Mouse (Mus musculus) megakaryocyte, adult 5-6 weeks (primary cell): ENCODE measurements around the gene Mfrp. TPM values are rescaled to one million over a fixed set of nuclear protein-coding genes. Genes with fewer than 3 reads are reported as not detected.
A peak's percentile ranks its signal among the peaks of the same experiment; 100 is the strongest.
"Not testable (repeated sequence)": the region's sequence is repeated elsewhere in the genome, so short reads cannot be mapped to it uniquely, and the experiment has no call there.

Experiments used
- ATAC-seq: 2 replicates; pipeline ENCODE4 v1.8.0; 2016; ENCODE audit warnings: mild to moderate bottlenecking, inconsistent platforms; ENCODE audit not compliant: poor library complexity, severe bottlenecking
- total RNA-seq, 2 experiments: library from RNA; stranded (forward) in 1 of 2; stranded (reverse) in 1 of 2; fragments of 153-499, 151-499 nt in 1 of 2; fragments of 221-1000, 200-1000 nt in 1 of 2; gene quantifications; 2 replicates each; pipeline versions ENCODE4 v1.2.3 to v1.2.4; 2015 to 2017

Mfrp gene
- total RNA-seq, 2 experiments from 2014 or later: not detected

DNA sequence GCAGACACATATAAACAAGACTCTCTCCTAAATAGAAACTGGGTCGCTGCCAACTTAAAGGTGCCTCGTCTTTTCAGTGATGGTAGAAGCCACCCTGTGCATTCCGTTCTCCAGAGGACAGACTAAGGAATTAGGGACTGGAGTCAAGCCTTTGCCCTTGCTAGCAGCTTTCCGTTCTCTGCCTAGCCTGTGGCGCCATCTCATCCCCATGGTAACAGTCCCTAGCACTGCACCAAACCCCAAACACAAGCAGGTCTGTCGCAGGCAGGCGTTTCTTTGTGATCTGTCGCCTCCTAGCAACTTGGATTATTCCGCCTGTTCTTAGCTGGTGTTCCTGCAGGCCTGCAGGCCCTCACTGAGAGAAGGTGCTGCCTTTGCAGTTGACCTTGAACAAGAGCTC is 5.0 kb upstream of the Mfrp start:
- ATAC-seq: no peak

DNA sequence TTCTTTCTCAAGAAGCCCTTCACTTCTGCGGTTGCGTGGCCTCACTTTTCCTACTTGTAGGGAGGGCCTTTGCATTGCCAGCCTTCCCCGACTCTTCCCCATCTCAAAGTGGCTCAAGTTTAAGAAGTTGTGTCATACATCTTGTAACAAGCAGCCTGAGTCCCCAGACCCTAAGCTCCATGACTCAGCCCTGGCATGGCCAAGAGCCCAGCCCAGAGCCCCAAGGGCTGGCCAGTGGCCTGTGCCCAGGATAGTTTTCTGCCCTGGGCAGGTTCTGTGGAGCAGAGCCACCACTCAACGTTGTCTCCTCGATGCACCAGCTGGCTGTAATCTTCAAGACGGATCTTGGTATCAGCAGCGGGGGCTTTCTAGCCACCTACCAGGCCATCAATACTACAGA is 3.4 kb downstream of the Mfrp start:
- peak; percentile 47 for ATAC-seq

DNA sequence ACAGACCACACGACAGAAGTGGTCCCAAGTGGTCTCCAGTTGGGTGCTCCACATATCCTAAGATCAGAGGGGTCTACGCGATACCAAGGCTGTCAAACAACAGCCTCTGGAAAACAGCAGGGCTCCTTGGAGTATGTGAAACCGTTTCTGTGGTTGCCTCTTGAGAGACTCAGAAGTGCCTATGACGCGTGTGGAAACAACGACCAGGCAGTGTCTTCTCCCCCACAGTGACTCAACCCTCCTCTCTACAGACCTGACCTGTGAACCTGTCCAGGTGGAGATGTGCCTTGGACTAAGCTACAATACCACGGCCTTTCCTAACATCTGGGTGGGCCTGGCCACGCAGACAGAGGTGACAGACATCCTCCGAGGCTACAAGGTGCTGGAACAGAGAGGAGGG is 4.3 kb downstream of the Mfrp start:
- peak; percentile 28; the same call in 1 of the 2 replicates for ATAC-seq

DNA sequence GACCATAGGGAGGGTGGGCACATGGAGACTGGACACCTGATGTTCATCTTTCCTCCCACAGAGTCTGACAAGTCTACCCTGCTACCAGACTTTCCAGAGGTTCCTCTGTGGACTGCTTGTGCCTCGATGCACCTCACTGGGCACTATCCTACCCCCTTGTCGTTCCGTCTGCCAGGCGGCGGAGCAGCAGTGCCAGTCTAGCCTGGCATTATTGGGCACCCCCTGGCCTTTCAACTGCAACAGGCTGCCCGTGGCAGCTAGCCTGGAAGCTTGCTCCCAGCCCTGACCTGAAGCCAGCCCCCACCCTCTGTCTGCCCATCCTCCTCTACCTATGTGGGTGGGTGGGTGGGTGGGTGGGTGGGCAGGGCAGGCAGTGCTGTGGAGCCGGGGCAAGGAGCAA is 4.7 kb downstream of the Mfrp start:
- ATAC-seq: no peak

DNA sequence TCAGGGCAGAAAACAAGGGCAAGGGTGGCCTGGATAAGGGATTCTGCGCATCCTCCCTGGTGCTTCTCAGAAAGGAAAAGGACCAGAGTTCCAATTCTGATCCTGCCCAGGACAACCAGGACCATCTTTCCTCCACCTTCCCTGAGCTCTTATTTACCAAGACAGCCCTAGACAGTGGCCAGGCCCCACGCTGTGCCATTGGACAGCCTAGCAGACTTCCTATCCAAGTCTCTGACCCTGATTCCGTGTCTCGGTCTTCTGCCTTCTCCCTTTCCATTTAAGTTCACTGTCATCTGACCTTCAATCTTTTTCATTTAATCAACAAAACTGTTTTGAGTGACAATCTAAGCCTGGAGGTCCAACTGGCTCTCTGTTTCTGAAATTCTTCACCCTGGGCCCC is 5.1 kb downstream of the Mfrp start:
- no peak for ATAC-seq

DNA sequence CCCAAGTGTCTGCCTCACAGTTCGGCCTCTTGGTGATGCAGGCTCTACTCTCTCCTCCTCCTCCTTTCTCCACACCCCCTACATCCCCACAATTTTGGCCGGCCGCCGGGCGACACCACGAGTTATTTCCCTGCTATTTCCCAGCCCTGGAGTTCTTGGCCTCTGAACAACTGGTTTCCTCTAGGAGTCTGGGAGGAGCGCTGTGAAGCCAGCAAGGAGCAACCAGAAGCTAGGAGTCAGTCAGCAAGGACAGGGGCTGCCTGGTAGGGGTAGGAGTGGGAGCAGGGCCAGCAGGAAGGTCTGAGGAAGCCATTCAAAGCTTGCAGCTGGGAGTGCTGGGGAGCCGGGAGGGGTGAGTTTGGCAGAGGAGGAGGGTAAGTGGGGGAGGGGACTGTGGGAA is 5.6 kb downstream of the Mfrp start, which contains the start of gene C1qtnf5:
TSS of gene C1qtnf5 (plus strand) at position 136 of the 400 bp plus-strand sequence.
- ATAC-seq: no peak

DNA sequence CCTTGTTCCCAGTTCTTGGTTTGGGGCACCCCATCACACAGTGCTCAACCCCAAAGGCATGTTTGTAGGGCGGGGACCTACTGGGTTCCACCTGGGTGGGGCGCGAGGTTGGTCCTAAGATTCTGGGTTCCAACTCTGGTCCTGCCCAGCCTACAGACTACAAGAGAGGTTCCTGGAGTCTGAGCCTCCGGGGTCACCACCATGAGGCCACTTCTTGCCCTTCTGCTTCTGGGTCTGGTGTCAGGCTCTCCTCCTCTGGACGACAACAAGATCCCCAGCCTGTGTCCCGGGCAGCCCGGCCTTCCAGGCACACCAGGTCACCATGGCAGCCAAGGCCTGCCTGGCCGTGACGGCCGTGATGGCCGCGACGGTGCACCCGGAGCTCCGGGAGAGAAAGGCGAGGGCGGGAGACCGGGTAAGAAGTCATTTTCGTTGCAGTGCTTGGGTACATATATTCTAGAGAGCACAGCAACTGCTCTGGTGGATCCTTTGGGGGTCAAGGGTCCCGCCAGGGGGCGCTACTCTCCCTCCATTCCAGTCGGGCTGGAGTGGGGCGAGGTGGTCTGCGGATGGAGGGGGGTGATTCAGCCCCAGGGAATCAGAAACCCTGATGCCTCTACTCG is 6.1 kb downstream of the Mfrp start:
- ATAC-seq: no peak

DNA sequence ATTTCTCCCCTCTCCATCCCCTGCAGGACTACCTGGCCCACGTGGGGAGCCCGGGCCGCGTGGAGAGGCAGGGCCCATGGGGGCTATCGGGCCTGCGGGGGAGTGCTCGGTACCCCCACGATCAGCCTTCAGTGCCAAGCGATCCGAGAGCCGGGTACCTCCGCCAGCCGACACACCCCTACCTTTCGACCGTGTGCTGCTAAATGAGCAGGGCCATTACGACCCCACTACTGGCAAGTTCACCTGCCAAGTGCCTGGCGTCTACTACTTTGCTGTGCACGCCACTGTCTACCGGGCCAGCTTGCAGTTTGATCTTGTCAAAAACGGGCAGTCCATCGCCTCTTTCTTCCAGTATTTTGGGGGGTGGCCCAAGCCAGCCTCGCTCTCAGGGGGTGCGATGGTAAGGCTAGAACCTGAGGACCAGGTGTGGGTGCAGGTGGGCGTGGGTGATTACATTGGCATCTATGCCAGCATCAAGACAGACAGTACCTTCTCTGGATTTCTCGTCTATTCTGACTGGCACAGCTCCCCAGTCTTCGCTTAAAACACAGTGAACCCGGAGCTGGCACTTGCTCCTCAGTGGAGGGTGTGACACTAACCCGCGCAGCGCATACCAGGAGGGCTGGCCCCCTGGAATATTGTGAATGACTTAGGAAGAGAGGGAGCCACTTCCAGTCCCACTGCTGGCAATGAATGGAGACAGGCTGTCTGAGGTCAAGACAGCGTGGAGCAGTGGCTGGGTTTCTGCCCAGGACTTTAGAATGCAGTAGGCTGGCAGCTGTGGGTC is 6.9 kb downstream of the Mfrp start:
- no peak for ATAC-seq

DNA sequence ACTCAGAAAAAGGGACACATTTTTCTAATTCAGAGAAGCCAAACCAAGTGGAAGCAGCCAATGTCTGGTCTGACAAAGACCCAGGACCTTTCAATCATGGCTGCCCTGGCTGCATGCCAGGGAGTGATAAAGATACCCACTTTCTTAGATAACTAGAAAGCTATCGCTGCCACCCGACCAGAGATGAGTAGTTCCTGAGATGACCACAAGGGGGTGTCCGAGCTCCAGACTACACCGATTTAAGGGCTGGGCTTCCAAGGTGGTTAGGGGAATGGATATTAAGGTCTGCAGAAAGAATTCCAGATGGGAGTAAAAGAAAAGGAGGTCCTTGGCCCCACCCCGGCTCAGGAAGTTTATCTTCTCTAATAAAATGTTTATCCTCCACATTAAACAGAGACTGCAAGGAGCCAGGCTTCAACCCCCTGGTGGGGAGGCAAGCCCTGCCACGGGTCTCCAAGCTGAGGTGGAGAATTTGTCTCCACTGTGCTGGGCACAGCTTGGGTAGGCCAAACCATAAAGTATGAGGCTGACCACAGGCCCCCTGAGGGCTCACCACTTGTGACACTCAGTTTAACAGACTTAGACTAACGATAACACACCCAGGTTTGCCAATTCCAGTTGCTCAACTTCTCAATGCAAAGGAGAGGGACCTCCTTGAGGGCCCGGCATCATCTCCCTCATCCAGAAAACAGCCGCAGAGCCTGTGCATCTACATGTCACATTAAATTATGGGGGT is 8.0 kb downstream of the Mfrp start:
- no peak for ATAC-seq

DNA sequence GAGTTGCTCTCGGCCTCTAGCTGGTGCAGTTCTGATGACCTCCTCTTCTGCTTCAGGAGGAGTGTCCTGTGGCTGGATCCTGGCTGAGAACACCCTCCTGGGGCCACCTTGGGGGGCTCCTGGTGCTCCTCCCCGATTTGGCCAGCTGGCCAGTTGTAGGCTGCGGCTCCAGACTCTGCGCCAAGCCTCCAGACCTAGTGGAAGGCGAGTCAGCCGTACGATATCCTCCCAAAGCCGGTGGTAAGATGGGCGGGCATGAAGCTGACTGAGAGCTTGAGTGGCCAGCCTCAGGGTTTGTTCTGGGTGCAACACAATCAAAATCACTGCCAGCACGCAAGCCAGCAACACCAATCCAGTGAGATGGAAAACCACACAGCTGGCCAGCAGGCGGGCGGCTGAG is 10.4 kb downstream of the Mfrp start:
- not testable (repeated sequence) for ATAC-seq

DNA sequence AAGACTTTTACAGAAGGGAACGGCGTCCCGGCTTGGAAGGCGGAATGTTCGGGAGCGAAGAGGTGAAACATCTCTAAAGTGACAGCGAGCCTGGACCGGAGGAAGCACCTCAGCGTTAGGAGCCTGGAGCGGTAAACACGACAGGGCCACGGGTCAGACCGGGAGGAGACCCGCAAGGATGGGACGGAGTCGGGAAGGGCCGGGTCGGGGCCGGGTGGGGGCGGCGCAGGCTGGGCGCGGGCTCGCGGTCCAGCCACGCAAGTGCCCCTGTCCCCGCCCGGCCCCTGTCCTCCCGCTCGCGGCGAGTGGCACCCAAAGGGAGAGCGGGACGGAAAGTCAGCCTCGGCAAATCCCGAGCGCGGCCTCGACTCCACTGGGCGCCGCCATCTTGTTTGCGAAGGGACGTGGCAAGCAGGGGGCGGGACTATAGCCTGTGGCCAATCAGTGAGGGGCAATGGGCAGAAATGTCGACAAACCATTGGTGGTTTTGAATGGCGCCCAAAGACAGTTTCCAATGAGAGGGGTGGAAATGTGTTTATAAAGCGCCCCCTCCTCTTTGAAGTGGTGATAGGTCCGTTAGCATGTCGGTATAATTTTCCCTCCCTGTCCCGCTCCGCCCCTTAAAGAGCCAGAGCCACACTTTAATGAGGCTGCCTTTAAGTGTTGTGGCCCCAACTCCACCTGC is 11.7 kb downstream of the Mfrp start, which contains the start of the genes Gm49380 and Rnf26:
TSS of gene Gm49380 (minus strand) at position 396 of the 685 bp plus-strand sequence.
TSS of gene Rnf26 (minus strand) at position 413 of the 685 bp plus-strand sequence.
- peak; percentile 98 for ATAC-seq

DNA sequence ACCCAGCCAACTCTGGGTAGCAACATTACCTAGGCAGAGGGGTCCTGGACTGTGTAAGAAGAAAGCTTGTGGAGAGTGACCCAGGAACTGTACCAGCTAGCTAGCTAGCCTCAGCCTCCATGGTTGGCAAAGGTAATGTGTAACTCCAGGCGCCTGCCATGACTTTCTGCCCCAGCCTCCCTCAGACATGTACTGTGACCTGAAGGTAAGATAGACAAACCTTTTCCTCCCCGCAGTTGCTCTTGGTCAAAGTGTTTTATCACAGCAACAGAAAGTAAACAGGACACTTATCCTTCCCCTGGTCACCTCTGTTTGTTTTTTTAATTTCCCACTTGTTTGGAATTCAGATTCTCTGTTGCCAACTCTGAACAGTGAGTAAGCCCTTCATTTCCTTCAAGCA is 12.9 kb downstream of the Mfrp start:
- no peak for ATAC-seq

DNA sequence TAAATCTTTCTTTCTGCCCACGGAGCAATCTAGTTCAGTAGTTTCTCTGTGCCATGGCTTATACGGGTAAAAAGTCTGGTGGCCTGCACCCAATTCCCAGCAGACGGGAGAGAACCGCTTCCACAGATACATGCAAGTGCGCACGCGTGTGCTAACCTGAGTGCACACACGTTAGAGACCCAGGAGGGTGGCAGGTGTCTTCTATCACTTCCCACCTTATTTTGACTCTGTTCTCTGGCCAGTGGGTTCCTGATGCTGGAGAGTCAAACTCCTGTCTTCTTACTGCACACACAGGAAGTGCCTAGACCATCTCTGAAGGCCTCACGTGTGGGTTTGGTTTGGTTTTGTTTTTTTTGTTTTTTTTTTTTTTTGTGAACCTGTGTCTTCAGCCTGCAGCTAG is 14.1 kb downstream of the Mfrp start:
- ATAC-seq: no peak

DNA sequence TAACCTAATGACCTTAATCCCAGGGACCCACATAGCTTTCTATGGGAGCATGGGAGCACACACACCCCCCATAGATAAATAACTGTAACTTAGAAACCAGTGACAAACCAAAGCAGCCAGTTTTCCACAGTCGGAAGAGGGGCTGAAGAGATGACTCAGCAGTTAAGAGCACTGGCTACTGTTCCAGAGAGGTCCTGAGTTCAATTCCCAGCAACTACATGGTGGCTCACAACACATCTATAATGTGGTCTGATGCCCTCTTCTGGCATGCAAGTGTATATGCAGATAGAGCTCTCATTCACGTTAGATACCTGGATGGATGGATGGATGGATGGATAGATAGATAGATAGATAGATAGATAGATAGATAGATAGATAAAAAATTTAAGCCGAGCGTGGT is 14.7 kb downstream of the Mfrp start:
- ATAC-seq: no peak

DNA sequence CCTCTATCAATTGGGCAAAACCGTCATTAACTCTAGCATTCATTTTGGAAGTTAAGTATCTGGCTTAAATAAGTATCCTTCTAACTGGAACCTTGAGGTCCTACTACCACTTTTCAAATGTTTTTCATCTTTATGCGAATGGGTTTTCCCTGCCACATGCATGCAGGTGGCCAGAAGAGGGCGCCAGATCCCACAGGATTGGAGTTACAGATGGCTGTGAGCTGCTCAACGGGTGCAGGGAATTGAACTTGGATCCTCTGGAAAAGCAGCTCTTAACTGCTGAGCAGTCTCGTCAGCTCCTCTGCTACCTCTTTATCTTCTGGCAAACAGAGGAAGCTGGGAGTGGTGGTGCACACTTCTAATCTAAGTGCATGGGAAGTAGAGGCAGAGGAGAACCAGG is 17.5 kb downstream of the Mfrp start:
- peak; percentile 43; the same call in 1 of the 2 replicates for ATAC-seq

DNA sequence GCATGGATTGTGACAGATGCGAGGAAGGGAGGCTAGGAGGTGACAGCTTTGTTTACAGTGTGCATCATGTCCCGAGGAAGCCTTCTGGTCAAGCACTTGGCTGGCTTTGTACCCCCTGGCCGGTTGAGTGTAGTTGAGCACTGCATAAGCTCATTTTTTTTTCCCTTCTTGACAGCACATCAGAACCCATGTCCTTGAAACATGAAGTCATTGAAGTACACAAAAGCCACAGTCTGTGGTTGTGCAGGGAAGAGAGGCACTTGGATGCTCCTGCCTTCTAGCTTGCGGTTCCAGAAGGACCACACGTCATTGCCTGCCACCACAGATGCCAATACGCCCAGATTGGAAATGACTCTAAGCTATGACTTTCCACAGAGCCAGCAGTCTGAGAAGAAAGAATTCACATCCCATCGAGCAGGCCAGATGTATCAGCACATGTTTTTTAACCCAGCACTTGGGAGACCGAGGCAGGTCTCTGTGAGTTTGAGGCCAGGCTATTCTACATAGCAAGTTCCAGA is 18.5 kb downstream of the Mfrp start:
- ATAC-seq: no peak

DNA sequence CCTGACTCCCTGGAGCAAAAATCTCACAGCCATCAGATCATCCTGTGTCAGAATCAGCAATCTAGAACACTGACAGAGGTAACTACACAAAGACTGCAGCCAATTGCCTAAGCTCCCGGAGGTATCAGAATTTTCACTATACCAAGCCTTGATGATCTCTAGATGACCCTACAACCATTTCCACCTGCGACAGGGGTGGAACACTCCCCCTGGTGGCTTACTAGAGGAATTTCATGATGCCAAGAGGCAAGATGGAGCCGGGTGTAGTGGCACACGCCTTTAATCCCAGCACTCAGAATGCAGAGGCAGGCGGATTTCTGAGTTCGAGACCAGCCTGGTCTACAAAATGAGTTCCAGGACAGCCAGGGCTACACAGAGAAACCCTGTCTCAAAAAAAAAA is 22.8 kb downstream of the Mfrp start:
- peak; percentile 36; the same call in 1 of the 2 replicates for ATAC-seq

DNA sequence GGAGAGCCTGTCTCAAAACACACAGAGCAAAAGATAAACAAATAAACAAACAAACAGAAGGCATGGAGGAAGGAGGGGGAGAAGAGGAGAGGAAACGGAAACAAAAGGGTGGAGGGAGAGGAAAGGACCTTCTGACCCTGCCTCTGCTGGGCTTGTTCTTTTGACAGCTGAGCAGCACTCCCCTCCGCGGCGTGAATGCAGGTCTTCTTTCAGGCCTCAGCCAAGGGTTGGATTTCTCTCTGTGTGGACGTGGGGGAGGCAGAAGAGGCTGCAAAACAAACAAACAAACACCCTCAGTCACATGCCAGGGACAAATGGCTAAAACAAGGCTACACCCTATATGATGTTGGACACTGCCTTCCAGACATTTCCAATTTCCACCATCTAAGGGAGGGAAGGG is 23.5 kb downstream of the Mfrp start:
- no peak for ATAC-seq

DNA sequence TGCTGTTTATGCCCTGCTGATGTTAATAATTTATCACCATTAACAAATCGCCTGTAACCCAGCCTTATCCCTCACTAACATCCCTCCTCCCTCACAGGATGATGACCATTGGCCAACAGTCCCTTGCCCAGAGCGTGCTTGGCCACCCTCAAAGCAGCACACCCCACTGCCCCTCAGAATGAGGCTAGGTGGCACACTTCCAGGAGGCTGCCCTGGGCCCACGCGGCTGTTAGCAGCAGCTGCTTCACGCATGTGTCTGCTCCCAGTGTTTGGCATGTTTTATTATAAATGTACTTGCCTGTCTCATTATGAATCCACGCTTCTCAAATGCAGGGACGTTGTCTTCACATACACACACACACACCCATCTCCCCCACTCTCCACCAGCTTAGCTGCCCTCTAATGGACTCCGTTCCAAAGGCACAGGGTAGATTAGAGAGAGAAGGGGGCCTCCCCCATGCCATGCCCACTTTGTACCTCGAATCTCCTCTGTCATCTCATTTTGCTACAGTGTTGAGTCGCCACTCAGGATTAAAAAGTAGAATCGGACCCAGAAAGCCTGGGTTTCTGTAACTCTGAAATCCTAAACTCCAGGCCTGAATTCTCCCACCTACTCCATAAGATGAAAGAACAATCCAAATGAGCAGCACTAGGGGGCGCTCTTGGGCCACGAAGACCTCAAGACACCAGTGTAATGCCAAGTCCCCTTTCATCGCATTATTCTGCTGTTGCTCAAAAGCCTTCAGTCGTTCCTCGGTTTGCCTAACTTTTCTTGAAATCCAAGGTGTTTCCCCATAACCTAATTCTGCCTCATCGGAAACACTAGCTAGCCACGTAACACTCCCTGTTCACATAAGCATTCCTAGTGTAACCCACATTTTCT is 24.3 kb downstream of the Mfrp start:
- ATAC-seq: peak; percentile 70

DNA sequence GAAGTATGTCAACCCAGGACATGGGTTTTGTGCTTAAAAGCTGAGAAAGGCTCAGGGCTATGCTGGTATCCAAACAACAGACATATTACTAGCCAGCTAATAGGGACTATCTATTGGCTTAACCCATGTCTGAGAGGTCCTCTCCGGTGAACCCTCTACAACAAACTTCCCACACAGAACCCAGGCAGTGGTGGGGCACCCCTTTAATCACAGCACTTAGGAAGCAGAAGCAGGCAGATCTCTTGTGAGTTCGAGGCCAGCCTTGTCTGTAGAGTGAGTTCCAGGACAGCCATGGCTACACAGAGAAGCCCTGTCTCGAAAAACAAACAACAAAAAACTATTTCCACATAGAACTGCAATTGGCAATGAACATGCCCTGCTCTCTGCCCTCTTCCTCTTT is 25.2 kb downstream of the Mfrp start:
- ATAC-seq: no peak; the same call in 1 of the 2 replicates
